Mouse (Mus musculus): Measurements from ENCODE around the gene Gm6904. TPM values are rescaled to one million over a fixed set of nuclear protein-coding genes. Genes with fewer than 3 reads are reported as not detected.

Gene Gm6904
- polyA plus RNA-seq, 1 experiment, result not detected

DNA sequence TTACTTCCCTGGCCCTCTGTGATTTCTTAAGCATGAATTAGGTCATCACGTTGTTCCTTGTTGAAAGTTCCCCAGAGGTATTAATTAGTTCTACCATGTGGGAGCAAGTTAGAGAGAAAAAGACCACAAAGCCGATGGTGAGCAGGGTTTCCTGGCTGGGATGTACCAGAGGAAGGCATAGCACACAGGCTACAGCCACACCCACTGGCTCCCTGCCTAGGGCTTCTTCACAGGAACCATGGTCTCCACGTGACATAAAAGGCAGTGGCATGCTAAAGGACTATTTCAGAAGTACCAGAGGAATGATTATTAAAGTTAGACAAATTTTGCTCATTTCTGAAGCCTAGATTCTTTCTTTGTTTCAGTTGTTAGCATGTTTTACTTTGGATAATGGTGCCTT, 40.8 kb downstream of the Gm6904 start:
- Histone ChIP-seq H3K4me1 (ENCODE audit: control insufficient read depth, insufficient read depth, low read length) (no peaks in the 10 kb centered on the region), H3K4me3 (replicated peaks; ENCODE audit: extremely low read depth, low read depth, low read length) (no peak overlapping the region)
- TF ChIP-seq CTCF (IDR thresholded peaks at IDR 0.05; ENCODE audit: insufficient read depth, low read length) (no peak), POLR2A (IDR thresholded peaks at IDR 0.05; ENCODE audit: borderline replicate concordance, extremely low read depth, low read depth, low read length) (no peak)
- 52% methylated on average over 3 of the region's 3 CpGs for WGBS
- no peak for DNase-seq

DNA sequence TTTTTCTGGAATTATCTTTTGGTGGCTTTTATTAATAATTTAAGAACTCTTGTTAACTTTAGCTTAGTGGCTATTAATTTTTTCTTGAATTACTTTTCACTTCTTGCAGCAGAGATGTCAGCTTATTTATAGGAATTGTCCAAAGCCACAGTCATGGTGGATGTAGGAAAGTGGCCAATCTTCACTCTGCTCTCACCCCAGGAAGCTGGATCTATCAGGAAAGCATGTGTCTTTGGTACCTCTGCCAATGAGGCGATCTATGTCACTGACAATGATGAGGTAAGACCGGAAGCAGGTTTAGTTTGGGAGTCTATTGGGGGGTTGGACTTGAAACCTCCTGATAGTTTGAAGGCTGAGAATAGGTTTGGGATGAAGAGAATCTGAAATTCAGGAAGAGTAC, 50.2 kb downstream of the Gm6904 start:
- Histone ChIP-seq H3K4me1 (ENCODE audit: control insufficient read depth, insufficient read depth, low read length) (0 out of 2 replicates have a peak, but pooled peaks cover 2% of the 10 kb centered on the region), H3K4me3 (replicated peaks; ENCODE audit: extremely low read depth, low read depth, low read length) (no peak overlapping the region)
- no peak for DNase-seq
- no peak for TF ChIP-seq POLR2A (IDR thresholded peaks at IDR 0.05; ENCODE audit: borderline replicate concordance, extremely low read depth, low read depth, low read length)
- no peak for TF ChIP-seq CTCF (IDR thresholded peaks at IDR 0.05; ENCODE audit: insufficient read depth, low read length)
- WGBS, result 86% methylated on average over 2 of the region's 2 CpGs

DNA sequence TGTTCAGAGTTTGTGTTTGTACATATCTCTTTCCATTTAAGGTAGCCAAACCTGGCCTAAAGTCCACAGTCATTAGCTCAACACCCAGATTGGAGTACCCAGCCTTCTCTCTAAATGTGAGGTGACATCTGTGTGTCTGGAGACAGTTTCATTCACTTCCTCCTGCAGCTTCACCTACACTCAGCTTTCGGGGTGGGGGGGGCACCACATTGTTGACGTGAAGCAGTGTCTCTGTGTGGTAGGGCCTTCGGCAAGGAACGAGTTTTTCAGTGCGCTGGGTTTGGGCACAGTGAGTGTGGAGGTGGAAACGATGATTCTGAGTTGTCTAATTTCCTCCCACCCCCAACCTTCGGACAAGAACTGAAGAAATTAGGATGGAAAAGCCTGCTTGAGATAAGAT, 51.0 kb downstream of the Gm6904 start:
- no peak for TF ChIP-seq POLR2A (IDR thresholded peaks at IDR 0.05; ENCODE audit: borderline replicate concordance, extremely low read depth, low read depth, low read length)
- DNase-seq, result no peak
- Histone ChIP-seq H3K4me1 (ENCODE audit: control insufficient read depth, insufficient read depth, low read length) (0 out of 2 replicates have a peak, but pooled peaks cover 2% of the 10 kb centered on the region), H3K4me3 (replicated peaks; ENCODE audit: extremely low read depth, low read depth, low read length) (no peak overlapping the region)
- 86% methylated on average over 7 of the region's 7 CpGs for WGBS

DNA sequence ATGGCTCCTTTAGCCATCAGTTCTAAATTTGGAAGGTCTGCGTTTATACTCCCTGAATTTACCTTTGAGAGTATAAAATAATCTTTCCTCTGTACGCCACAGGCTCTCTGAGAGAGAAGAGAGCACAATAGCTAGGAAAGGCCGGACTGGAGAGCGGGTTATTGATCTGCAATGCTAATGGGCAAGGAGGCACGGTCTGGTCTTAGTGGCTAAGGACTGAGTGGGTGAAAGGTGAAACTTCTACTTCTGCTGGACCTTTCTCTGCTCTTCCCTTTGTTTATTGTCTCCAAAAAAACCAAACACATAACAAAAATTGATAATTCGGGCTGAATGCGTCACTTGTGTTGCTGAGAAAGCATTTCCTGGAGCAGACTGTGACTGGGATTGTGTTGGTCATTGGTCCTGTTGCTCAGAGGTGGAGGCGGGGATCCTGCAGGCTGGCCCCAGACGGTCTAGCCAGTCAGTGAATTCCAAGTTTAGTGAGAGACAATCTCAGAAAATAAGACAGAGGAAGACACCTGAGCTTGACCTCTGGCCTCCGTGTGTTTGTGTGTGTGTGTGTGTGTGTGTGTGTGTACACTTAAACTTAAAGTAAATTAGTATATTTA, 53.9 kb downstream of the Gm6904 start:
- DNase-seq, result no peak
- Histone ChIP-seq H3K4me3 (replicated peaks; ENCODE audit: extremely low read depth, low read depth, low read length) (no peak overlapping the region), H3K4me1 (ENCODE audit: control insufficient read depth, insufficient read depth, low read length) (0 out of 2 replicates have a peak, but pooled peaks cover 2% of the 10 kb centered on the region)
- WGBS, result 80% methylated on average over 10 of the region's 10 CpGs
- TF ChIP-seq CTCF (IDR thresholded peaks at IDR 0.05; ENCODE audit: insufficient read depth, low read length) (no peak), POLR2A (IDR thresholded peaks at IDR 0.05; ENCODE audit: borderline replicate concordance, extremely low read depth, low read depth, low read length) (no peak)

DNA sequence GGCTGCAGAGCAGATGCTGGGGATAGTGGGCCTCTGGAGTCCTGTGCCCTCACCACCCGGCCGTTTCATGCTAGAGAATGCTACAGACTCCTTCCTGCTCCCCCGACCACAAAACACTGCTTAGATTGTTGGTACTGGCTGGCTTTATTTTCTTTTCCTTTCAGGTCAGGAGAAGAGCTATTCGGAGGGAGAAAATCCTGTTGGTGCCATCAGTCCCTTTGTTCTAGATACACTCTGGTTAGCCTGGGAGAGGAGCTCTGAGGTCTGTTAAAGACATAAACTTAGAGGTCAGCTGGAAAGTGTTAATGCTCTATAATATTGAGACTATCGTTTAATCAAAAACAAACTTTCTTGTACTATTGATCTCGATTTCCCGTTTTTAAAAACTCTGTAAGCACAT, 54.6 kb downstream of the Gm6904 start:
- no peak for DNase-seq
- Histone ChIP-seq H3K4me1 (ENCODE audit: control insufficient read depth, insufficient read depth, low read length) (peaks cover 4% of the 10 kb centered on the region; the same call in 1 of the 2 replicates), H3K4me3 (replicated peaks; ENCODE audit: extremely low read depth, low read depth, low read length) (no peak overlapping the region)
- WGBS, result 53% methylated on average over 7 of the region's 7 CpGs
- TF ChIP-seq CTCF (IDR thresholded peaks at IDR 0.05; ENCODE audit: insufficient read depth, low read length) (no peak), POLR2A (IDR thresholded peaks at IDR 0.05; ENCODE audit: borderline replicate concordance, extremely low read depth, low read depth, low read length) (no peak)

DNA sequence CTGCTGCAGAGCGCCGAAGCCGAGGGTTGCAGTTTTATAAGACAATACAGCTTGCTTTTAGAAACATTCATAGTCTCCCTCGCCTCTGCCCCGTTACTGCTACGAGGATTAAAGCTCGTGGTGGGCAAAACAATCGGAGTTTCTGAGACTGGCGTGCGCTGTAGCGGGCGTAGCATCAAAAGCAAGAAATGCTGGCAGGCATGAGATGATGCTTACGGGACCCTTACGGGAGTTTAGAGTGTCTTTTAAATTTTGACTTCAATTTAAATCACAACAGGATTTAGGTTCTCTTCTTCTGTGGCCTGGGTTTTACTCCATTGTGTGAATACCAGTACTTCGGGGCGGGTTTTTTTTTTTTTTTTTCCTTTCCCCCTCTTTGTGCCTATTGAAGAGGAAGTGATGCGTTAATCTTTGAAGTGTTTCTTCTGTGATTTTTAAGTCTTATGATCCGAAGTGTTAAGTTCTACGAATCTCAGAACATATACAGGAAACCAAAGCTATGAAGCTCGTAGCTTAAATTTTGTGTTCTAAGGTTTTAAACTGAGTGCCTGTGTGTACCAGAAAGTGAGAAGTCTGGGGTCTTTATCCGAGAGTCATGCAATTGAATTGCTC, 58.3 kb downstream of the Gm6904 start:
- H3K4me3 ChIP-seq (replicated peaks; ENCODE audit: extremely low read depth, low read depth, low read length), result peak overlapping the region; percentile 89
- 3% methylated on average over 21 of the region's 21 CpGs for whole genome bisulfite sequencing
- H3K4me1 ChIP-seq (ENCODE audit: control insufficient read depth, insufficient read depth, low read length), result peaks cover 4% of the 10 kb centered on the region; the same call in 1 of the 2 replicates
- TF ChIP-seq POLR2A (IDR thresholded peaks at IDR 0.05; ENCODE audit: borderline replicate concordance, extremely low read depth, low read depth, low read length) (no peak), CTCF (IDR thresholded peaks at IDR 0.05; ENCODE audit: insufficient read depth, low read length) (no peak)
- DNase-seq, result no peak

DNA sequence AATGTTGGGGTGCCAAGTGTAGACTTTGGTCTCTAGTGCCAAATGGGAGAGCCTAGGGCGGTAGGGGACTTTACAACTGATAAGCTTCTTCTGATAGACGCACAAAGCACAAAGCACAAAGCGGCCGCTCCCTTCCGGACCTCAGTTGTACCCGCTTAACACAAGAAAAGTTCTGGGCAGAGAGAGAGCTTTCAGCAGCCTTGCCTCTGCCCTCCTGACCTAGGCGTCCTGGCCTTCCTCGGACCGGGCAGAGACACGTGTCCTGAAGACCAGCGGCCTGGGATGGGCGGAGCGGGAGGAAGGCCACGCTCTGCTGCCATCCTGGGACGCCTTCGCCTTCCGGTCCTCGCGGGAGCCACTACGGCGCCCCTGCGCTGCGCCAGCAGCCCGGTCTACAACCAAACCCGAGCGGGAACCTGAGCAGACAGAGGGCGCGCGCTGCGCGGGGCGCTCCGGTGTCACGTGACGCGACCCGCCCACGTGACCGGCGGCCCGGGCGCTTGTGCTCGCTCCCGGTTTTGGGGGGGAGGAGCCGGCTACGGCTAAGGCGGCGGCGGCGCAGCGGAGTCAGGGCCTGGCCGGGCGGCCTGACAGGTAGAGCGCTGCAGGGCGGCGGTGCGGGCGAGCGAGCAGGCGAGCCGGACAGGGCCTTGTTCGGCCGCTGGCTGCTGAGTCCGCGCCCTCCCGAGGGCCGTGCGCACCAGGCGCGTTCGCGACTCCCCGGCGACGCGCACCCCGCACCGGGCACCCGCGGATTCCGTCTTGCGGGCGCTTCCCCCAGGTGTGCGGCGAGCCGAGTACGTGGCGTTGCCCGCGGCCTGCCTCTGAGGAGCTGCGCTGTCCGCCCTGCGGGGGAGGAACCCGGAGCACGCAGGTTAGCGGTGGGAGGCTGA, 59.1 kb downstream of the Gm6904 start, which contains the start of gene Rcbtb1:
Gene Rcbtb1, plus strand, starts transcription at position 499 of the 893 bp plus-strand sequence.
- H3K4me3 ChIP-seq (replicated peaks; ENCODE audit: extremely low read depth, low read depth, low read length), result peak within 1 kb of the TSS; percentile 89
- TF ChIP-seq CTCF (IDR thresholded peaks at IDR 0.05; ENCODE audit: insufficient read depth, low read length), result no peak
- TF ChIP-seq POLR2A (IDR thresholded peaks at IDR 0.05; ENCODE audit: borderline replicate concordance, extremely low read depth, low read depth, low read length), result peak; percentile 62; the same call in 1 of the 2 replicates
- WGBS, result under 1% methylated on average over 93 of the region's 96 CpGs
- peak; percentile 90 for DNase-seq
- H3K4me1 ChIP-seq (ENCODE audit: control insufficient read depth, insufficient read depth, low read length), result peaks cover 4% of the 10 kb centered on the region; the same call in 1 of the 2 replicates

Other genes starting within 250 kb of the Gm6904 start
- gene 1700129C05Rik, start 117.3 kb downstream of the Gm6904 start, polyA plus RNA-seq (2012; rRNA removed), result not detected in 2 replicates
- gene Gm5142, start 81.5 kb downstream of the Gm6904 start, polyA plus RNA-seq (2012; rRNA removed), result not detected in 2 replicates
- 10.2 and 11.7 TPM in 2 replicates for gene Rcbtb1, start 59.0 kb downstream of the Gm6904 start, polyA plus RNA-seq (2012; rRNA removed)
- 0.80 and 0.96 TPM in 2 replicates for gene Phf11a, start 37.3 kb upstream of the Gm6904 start, polyA plus RNA-seq (2012; rRNA removed)
- 1.2 and 1.6 TPM in 2 replicates for gene Phf11b, start 81.1 kb upstream of the Gm6904 start, polyA plus RNA-seq (2012; rRNA removed)
- 11.5 and 17.3 TPM in 2 replicates for gene Phf11d, start 105.3 kb upstream of the Gm6904 start, polyA plus RNA-seq (2012; rRNA removed)
- gene Phf11c, start 135.2 kb upstream of the Gm6904 start, polyA plus RNA-seq (2012; rRNA removed), result 0.36 and 0.70 TPM in 2 replicates
- gene Setdb2, start 180.7 kb upstream of the Gm6904 start, polyA plus RNA-seq (2012; rRNA removed), result 3.1 and 5.1 TPM in 2 replicates
- 7.9 and 13.1 TPM in 2 replicates for gene Cab39l, start 180.8 kb upstream of the Gm6904 start, polyA plus RNA-seq (2012; rRNA removed)